Mouse (Mus musculus): ENCODE results near the gene Mis18bp1.
"Not testable (repeated sequence)": the region's sequence is repeated elsewhere in the genome, so short reads cannot be mapped to it uniquely, and the experiment has no call there.

The Mis18bp1 gene

GRCm38 (mm10) chr12:65172021-65172951 is at the start of gene Mis18bp1:
Gene Mis18bp1 (minus strand): TSS chr12:65172604.
- peak; percentile 96 to 97 for DNase-seq

GRCm38 (mm10) chr12:65216404-65216840 is 44.0 kb upstream of the Mis18bp1 start:
- DNase-seq = no peak

- DNase-seq = no peak
Observed at GRCm38 (mm10) chr12:65206431-65206830, 34.0 kb upstream of the Mis18bp1 start.

GRCm38 (mm10) chr12:65201812-65202211 is 29.4 kb upstream of the Mis18bp1 start:
- no peak for DNase-seq

- DNase-seq = no peak
Observed at GRCm38 (mm10) chr12:65194003-65194530, 21.7 kb upstream of the Mis18bp1 start.

GRCm38 (mm10) chr12:65189213-65189612 is 16.8 kb upstream of the Mis18bp1 start:
- no peak for DNase-seq

GRCm38 (mm10) chr12:65187365-65187764 is 15.0 kb upstream of the Mis18bp1 start:
- no peak for DNase-seq

GRCm38 (mm10) chr12:65173736-65174135 is 1.3 kb upstream of the Mis18bp1 start:
- no peak for DNase-seq

GRCm38 (mm10) chr12:65172959-65173358 is 555 bp upstream of the Mis18bp1 start:
- peak; percentile 32 to 67 for DNase-seq

GRCm38 (mm10) chr12:65136121-65136520 is 36.3 kb downstream of the Mis18bp1 start:
- not testable (repeated sequence) for DNase-seq

- no peak for DNase-seq
Observed at GRCm38 (mm10) chr12:65119451-65119850, 53.0 kb downstream of the Mis18bp1 start.

GRCm38 (mm10) chr12:65118968-65119367 is 53.4 kb downstream of the Mis18bp1 start:
- no peak for DNase-seq

- DNase-seq = not testable (repeated sequence)
Observed at GRCm38 (mm10) chr12:65114978-65115377, 57.4 kb downstream of the Mis18bp1 start.

- DNase-seq = no peak
Observed at GRCm38 (mm10) chr12:65113925-65114324, 58.5 kb downstream of the Mis18bp1 start.

- DNase-seq = no peak
Observed at GRCm38 (mm10) chr12:65112811-65113210, 59.6 kb downstream of the Mis18bp1 start.

GRCm38 (mm10) chr12:65111503-65111902 is 60.9 kb downstream of the Mis18bp1 start:
- no peak for DNase-seq

- DNase-seq = no peak
Observed at GRCm38 (mm10) chr12:65108746-65109145, 63.7 kb downstream of the Mis18bp1 start.

All from thymus, adult 18-20 months (tissue).